Mouse (Mus musculus): ENCODE measurements at regions not wholly inside any gene's neighbourhood (a gene's known extent, or its start where the extent isn't known, plus 50 kb on each side); places are given as distances from the start of the nearest gene placed in this dataset.

DNA sequence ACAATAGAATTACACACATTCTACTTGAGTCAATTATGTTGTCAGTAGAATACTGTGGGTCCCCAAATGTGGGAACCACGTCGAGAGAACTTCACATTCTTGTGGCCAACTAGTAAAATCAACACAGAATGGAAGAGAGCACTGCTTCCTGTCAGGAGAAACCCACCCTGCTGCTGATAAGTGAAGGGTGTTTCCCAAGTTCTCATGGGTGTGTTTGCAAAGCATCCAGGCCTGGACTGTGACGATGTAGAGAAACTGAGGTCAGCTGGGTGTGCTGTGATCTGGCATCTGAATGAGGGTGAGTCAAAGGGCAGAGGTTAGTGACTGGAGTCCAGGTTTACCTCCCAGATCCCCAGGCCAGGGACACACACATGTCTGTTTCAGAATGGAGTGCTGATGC is 81.7 kb upstream of the Marcks start:
- DNase-seq (ENCODE audit: low spot score), result peak; percentile 22

DNA sequence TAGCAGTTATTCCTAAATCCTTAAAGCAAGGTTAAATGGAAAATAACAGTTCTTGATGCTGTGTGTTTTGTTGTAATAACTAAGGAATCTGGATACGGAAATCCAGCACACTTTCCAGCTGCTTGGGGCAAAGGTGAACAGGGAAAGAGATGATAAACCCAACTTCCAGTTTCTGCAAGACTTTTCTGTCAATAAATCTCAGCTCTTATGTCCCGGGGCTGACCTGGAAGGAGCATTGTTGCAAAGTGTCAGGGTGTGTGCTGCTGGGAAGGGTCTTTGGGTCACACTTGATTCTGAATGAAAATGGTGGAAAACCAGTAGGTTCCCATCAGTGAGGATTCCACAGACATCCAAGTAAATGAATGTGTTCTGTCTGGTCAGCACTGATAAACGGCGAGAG is 81.2 kb upstream of the Marcks start:
- no peak for DNase-seq (ENCODE audit: low spot score)

DNA sequence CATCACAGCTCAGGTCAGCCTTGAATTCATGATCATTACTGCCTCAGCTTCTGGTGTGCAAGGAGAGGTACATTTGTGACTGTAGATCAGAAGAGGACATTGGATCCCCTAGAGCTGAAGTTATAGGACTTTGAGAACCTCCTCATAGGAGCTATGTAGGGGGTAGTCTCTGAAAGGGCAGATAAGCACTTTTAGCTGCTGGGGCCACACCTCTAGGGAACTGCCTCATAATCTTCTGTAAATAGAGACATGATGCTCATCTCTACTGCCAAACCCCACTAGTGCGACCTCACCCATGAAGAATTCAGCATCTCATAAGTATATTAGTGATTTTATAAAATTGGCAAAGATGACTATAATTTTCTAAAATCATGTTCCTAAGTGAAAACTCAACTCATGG is 80.7 kb upstream of the Marcks start:
- DNase-seq (ENCODE audit: low spot score), result no peak

DNA sequence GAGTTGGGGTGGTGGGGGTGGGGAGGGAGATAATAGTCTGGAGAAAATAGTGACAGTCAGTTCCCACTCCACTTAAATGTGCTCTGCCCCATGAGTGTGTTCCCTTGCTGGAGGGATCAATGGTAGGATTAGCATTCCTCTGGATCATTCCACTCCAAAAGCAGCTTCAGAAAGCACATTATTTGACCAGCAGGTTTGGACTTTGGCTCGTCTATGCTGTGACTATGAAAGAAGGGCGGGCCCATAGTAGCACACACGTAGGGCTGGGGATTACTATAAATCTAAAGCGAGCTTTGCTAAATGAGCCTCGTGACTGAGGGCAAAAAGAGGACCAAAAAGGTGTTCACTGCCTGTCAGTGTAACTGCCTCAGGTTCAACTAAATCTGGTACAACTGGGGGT is 75.9 kb upstream of the Marcks start:
- no peak for DNase-seq (ENCODE audit: low spot score)

GRCm38 (mm10) chr10:37212350-37213035 is 73.8 kb upstream of the Marcks start:
- no peak for DNase-seq (ENCODE audit: low spot score)

DNA sequence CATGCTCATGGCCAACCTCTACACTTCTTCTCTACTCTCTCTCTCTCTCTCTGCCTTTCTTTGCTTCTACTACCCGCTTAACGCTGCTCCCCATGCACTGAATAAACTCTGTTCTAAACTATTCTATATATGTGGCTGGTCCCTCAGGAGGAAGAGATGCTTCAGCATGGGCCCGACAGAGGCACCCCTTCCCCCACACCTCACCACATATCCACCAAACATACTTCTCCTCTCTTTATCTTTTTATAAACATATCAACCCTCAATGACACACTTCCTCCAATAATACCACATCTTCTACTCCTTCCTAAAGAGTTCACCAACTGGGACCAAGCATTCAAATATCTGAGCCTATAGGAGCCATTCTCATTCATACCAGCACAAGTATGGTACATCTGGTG is 72.6 kb upstream of the Marcks start:
- DNase-seq (ENCODE audit: low spot score), result no peak

DNA sequence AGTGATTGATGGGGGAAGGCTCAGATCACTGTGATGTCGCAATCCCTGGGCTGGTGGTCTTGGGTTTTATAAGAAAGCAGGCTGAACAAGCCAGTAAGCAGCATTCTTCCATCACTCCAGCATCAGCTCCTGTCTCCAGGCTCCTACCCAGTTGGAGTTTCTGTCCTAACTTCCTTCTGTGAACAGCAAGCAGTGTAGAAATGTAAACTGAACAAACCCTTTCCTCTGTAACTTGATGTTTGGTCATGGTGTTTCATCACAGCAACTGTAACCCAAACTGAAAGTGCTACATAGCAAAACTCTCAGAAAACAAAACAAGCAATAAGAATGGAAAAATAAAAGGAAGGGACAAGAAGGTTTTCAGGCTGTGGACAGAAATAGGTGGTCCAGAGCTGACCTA is 71.5 kb upstream of the Marcks start:
- DNase-seq (ENCODE audit: low spot score), result no peak

DNA sequence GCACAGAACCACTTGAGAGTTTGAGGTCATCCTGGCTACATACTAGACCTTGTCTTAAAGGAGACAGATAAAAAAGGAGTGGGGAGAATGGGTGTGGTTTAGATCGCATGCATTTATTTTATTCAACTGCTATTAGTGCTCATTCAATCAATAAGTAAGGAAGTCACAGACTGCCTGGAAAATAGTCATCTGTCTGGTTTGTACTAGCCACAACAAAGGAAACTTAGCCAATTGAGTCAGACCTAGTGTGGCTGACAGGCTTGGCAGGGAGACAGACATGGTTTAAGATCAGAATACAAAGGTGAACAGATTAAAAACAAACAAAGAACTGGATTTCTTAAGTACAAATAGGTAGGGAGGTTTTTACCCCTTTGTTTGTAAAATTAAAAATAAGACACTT is 68.3 kb upstream of the Marcks start:
- DNase-seq (ENCODE audit: low spot score), result no peak

DNA sequence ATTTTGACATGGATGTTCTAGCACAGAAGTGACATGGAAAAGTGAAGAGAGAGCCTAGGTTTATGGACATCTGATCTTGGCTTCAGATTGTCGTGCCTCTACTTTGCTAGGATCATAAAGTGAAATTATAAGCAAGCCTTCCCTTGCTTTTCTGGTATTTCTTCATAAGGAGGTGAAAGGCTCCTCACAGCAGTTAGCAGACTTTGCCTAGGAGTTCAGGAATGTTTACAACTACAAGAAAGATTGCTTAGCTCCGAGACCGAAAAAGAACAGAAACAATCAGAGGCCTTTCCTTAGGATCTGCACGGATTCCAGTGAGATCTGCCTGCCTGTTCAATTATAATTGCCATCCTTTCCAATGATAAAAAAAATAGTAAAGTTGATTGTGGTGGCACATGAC is 67.8 kb upstream of the Marcks start:
- no peak for DNase-seq (ENCODE audit: low spot score)

GRCm38 (mm10) chr10:37203709-37204108 is 65.0 kb upstream of the Marcks start:
- DNase-seq (ENCODE audit: low spot score), result no peak

- no peak for DNase-seq (ENCODE audit: low spot score)
These were observed 56.2 kb upstream of the Marcks start for GRCm38 (mm10) chr10:37194798-37195453.

GRCm38 (mm10) chr10:37194131-37194797 is 55.5 kb upstream of the Marcks start:
- DNase-seq (ENCODE audit: low spot score), result no peak

GRCm38 (mm10) chr10:37192661-37193060 is 53.9 kb upstream of the Marcks start:
- no peak for DNase-seq (ENCODE audit: low spot score)

DNA sequence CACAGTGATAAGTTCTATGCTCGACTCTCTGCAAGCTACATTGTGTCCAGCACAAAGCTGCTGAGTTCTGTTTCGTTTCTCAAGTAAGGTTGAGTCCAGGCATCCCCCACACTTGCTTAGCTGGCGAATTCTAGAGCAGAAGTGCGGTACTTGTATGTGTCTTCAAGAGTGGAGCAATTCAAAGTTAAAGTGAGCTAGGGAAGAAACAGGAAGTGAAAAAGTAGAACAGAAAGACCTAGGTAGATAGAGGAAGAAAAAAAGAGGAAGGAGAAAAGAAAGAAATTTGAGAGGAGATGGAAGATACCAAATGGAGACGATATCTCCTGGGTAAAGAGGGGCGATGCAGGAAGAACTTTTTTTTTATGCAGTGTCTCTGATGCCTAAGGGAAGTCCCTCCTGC is 51.4 kb upstream of the Marcks start:
- no peak for DNase-seq (ENCODE audit: low spot score)
